Mouse (Mus musculus) embryonic facial prominence, embryonic 15.5 days (tissue): Measurements from ENCODE around the gene Gja4. TPM values are rescaled to one million over a fixed set of nuclear protein-coding genes. Genes with fewer than 3 reads are reported as not detected.
A peak's percentile ranks its signal among the peaks of the same experiment; 100 is the strongest.

Source experiments
- ATAC-seq: fragments of 200-750 bp; cut with Nextera tagmentation; 2 replicates; pipeline ENCODE4 v1.8.0; 2017; ENCODE audit warnings: low read depth, moderate TSS enrichment; ENCODE audit not compliant: insufficient number of reproducible peaks, low FRiP score, low TSS enrichment
- H3K27ac ChIP-seq: fragments of 300-500 bp; sonication (generic); replicated peaks from 2 replicates; pipeline ENCODE4 v1.5.1; 2015; ENCODE audit warnings: mild to moderate bottlenecking, inconsistent platforms
- H3K27me3 ChIP-seq: fragments of 300-500 bp; sonication (generic); 2 replicates; pipeline ENCODE4 v1.6.1; 2015; ENCODE audit warnings: inconsistent platforms
- H3K36me3 ChIP-seq: fragments of 300-500 bp; sonication (generic); 2 replicates; pipeline ENCODE4 v1.6.1; 2015; ENCODE audit warnings: mild to moderate bottlenecking, inconsistent platforms
- H3K4me1 ChIP-seq: fragments of 300-500 bp; sonication (generic); 2 replicates; pipeline ENCODE4 v1.6.1; 2015; ENCODE audit warnings: inconsistent platforms
- H3K4me2 ChIP-seq: fragments of 300-500 bp; sonication (generic); replicated peaks from 2 replicates; pipeline ENCODE4 v1.6.1; 2015; ENCODE audit warnings: mild to moderate bottlenecking, inconsistent platforms
- H3K4me3 ChIP-seq: fragments of 300-500 bp; sonication (generic); replicated peaks from 2 replicates; pipeline ENCODE4 v1.5.1; 2015; ENCODE audit warnings: mild to moderate bottlenecking, inconsistent platforms
- H3K9ac ChIP-seq: fragments of 300-500 bp; sonication (generic); 2 replicates; pipeline ENCODE4 v1.6.1; 2015; ENCODE audit warnings: inconsistent platforms
- H3K9me3 ChIP-seq: fragments of 300-500 bp; sonication (generic); replicated peaks from 2 replicates; pipeline ENCODE4 v1.6.1; 2016; ENCODE audit warnings: inconsistent platforms
- WGBS: fragments of 180-500 bp; shearing (Covaris S2); methylation state at CpG from one replicate; pipeline ENCODE4 v1.1.7; 2015; 5-methylcytosine and 5-hydroxymethylcytosine counted together
- polyA plus RNA-seq: library from polyadenylated mRNA; unstranded; fragments of >200 nt; fragmentation: Nextera tagmentation; extraction: Ambion mirVana; gene quantifications from 2 replicates; pipeline ENCODE4 v1.2.1, GENCODE M21; 2015

Gja4 gene
- 17.7 and 17.8 TPM in 2 replicates for polyA plus RNA-seq

DNA sequence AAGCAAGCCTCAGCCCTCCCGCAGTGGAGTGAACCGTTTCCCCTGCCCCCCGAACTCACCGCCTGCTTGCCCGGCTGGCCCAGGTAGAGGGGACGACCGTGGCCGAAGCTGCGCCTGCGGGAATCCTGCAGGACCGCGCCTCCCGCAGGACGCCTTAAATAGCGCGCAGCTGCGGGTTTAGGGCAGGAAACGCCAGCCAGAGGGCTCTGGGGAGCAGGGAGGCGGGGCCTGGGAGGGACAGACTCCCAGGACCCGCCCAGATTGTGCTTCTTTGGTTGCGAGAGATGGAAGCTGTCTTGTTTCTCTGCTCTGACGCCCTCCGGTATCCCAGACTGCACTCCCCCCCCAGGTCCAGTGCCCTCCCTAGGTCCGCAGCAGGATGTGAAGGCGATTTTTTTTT lies at the start of gene Gja4:
Gja4 (minus strand) TSS at position 179 of the 400 bp plus-strand sequence.
- Histone ChIP-seq H3K9ac (peak within 1 kb of the TSS; percentile 39), H3K4me1 (peaks cover 19% of the 10 kb centered on the region), H3K27me3 (peaks cover 16% of the 10 kb centered on the region; the same call in 1 of the 2 replicates), H3K27ac (no peak within 1 kb of the TSS), H3K4me3 (peak within 1 kb of the TSS; percentile 52), H3K9me3 (no peaks in the 10 kb centered on the region), H3K36me3 (no peaks in the 10 kb centered on the region), H3K4me2 (peak within 1 kb of the TSS; percentile 95)
- WGBS, result 0% methylated on average over 25 of the region's 25 CpGs
- ATAC-seq, result peak; percentile 73

DNA sequence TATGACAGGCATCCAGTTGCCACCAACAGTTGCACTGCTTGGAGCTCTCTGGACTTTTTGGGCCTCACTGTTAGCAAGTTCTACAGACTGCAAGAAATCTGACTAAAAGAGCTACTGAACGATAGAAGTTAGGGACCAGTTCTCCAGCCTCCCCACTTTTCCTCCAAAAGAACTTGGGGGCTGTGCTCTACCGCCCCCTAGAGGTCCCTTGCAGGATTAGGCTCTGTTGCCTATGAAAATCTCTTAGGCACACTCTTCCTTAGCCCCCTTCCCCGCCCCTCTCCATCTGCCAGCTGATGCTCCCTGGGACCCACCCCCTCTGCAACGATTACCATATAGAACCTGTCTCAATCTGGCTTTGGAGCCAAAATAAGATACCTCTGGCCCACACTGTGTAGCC lies 49.5 kb upstream of the Gja4 start:
- no peak for ATAC-seq
- 67% methylated on average over 4 of the region's 4 CpGs for WGBS

DNA sequence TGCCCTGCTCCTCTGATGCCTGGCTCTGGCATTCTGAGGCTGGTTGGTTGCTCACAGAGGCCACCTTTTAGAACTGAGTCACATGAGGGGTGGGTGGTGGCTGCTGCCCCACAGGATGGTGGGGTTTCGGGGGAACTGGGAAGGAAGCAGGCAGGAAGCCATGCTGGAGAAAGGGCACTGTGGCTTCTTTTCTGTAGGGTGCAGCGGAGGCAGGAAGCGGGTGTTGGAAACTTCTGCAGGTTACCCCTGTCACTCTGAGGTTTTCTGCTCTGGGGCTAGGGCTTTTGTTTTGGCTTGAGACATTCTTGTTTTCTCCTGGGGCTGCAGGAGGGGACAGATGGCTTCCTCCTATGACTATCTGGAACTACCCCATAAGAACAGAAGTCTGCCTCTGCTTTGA lies 48.7 kb upstream of the Gja4 start:
- ATAC-seq, result no peak
- no peaks in the 10 kb centered on the region for H3K9me3 ChIP-seq
- 73% methylated on average over 3 of the region's 3 CpGs for whole genome bisulfite sequencing
- peaks cover 8% of the 10 kb centered on the region; the same call in 1 of the 2 replicates for H3K4me1 ChIP-seq
- H3K27ac ChIP-seq, result no peak overlapping the region
- no peaks in the 10 kb centered on the region for H3K36me3 ChIP-seq
- no peak overlapping the region for H3K4me2 ChIP-seq
- no peak overlapping the region for H3K4me3 ChIP-seq
- no peak overlapping the region for H3K9ac ChIP-seq
- no peaks in the 10 kb centered on the region; the same call in 1 of the 2 replicates for H3K27me3 ChIP-seq

More for the DNA sequence above, 49.5 kb upstream of the Gja4 start:
- H3K9me3 ChIP-seq, result no peaks in the 10 kb centered on the region
- H3K36me3 ChIP-seq, result no peaks in the 10 kb centered on the region
- H3K4me3 ChIP-seq, result no peak overlapping the region
- no peak overlapping the region for H3K9ac ChIP-seq
- H3K4me1 ChIP-seq, result 0 out of 2 replicates have a peak, but pooled peaks cover under 1% of the 10 kb centered on the region
- no peak overlapping the region for H3K4me2 ChIP-seq
- H3K27ac ChIP-seq, result no peak overlapping the region
- no peaks in the 10 kb centered on the region; the same call in 1 of the 2 replicates for H3K27me3 ChIP-seq

DNA sequence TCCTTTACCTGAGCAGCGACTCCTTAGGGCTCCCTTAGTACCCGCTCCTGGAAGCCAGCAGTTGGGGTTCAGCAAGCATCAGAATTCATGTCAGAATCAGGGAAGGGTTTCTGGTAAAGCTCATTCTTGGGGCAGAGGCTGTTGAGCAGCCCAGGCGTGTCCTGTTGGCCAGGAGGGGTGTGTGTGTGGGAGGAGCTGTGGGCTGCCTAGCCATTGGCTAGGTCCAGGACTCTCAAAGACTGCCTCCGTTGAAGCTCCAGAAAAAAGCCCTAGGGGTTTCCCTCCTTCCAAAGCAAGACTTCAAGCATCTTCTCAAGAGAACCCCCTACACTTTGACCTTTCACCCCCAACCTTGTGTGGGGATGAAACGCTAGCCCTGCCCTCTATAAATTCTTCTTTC lies 44.2 kb upstream of the Gja4 start, which contains the start of gene Gjb5:
Gjb5 (minus strand) TSS at position 164 of the 400 bp plus-strand sequence.
- no peak for ATAC-seq
- H3K36me3 ChIP-seq, result no peaks in the 10 kb centered on the region
- H3K27me3 ChIP-seq, result no peaks in the 10 kb centered on the region; the same call in 1 of the 2 replicates
- H3K9ac ChIP-seq, result no peak within 1 kb of the TSS
- WGBS, result 18% methylated on average over 5 of the region's 5 CpGs
- no peak within 1 kb of the TSS for H3K4me3 ChIP-seq
- H3K9me3 ChIP-seq, result no peaks in the 10 kb centered on the region
- 0 out of 2 replicates have a peak within 1 kb of the TSS, but pooled peaks have one; percentile 2 for H3K4me2 ChIP-seq
- no peak within 1 kb of the TSS for H3K27ac ChIP-seq
- peaks cover 12% of the 10 kb centered on the region for H3K4me1 ChIP-seq

DNA sequence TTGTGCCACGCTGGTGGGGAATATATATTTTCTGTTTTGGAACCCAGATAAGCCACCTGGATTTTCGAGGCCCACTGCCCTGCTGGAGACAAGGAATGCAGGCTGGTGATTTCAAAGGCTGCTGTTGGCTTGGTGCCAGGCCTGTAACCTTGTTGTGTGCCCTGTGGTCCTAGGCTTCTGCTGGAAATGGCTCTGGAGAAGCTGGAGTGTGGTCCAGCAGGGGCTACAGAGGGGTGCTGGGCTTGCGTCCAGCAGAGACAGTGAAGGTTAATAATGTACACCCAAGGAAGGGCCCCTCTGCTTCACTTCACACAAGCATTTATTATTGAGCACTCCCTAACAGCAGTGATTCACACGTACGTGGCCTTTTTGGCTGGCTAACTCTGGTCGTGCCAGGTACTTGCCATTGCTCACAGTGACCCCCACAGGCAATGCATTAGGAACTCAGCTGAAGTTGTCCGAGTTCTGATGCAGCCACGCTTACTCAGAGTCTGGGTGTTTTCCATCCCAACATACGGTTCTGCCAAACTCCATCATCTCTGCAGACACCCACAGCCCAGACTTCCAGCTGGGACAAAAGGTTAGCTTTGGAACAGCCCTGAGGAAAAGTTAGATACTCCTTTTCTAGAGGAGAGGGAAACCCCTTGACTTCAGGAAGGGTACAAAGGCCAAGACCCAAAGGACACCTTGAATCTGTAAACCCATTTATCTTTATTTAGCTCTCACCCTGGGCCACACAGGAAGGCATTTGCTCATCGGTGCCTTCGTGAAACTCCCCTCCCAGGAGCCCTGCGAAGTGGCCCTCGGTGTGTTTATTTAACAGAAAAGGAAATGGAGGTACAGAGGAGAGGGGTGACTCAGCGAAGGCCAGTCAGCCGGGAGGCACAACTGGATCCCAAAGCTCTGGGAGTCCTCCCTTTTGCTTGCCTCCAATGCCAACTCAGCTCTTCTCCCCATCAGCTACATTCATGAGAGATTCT lies 41.0 kb upstream of the Gja4 start:
- H3K4me1 ChIP-seq, result peaks cover 12% of the 10 kb centered on the region
- 70% methylated on average over 15 of the region's 15 CpGs for WGBS
- no peak overlapping the region for H3K27ac ChIP-seq
- ATAC-seq, result no peak
- H3K27me3 ChIP-seq, result no peaks in the 10 kb centered on the region; the same call in 1 of the 2 replicates
- H3K9ac ChIP-seq, result no peak overlapping the region
- no peak overlapping the region for H3K4me3 ChIP-seq
- H3K36me3 ChIP-seq, result no peaks in the 10 kb centered on the region
- no peaks in the 10 kb centered on the region for H3K9me3 ChIP-seq
- H3K4me2 ChIP-seq, result no peak overlapping the region

DNA sequence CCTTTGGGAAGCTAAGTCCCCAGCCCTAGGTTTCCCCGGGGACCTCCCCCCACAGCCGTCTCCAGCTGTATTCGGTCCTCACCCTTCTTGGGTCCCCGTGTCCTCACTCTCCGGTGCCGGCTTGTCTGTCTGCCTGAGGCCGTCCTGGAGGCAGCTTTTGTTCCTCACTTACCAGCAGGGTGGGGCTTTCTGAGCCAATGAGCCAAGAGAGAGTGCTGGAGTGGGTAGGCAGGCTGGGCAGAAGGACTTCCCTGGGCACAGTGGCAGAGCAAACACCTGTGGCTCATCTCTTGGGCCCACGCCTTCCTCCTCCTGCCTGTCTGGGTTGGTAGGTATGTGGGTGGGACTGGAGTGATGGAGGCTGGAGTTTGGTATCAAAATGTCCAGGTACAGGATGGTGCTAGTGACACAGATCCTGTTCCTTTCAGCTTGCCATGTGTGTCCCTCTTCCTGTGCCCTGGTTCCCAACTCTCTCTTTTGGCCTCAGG lies 40.2 kb upstream of the Gja4 start, which contains the start of gene Gjb4:
Gjb4 (minus strand) TSS at position 131 of the 488 bp plus-strand sequence.
- H3K4me1 ChIP-seq, result peaks cover 12% of the 10 kb centered on the region
- ATAC-seq, result no peak
- WGBS, result 23% methylated on average over 8 of the region's 8 CpGs

DNA sequence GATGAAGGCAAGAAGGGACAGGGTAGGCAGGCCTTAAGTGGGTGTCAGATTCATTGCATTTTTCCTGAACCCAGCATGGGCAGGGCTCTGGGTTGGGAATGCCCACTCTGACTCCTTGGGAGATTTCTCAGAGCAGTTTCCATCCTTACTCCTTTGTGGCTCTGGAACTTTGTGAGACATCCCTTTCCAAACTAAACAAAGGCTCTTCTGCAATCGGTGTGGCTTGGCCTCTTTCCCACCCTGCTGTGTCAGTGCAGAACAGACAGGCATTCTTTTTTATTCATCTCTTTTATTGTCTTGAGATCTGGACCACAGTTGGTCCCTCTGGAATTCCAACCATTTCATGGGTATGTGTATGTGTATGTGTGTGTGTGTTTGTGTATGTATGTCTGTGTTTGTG lies 38.8 kb upstream of the Gja4 start:
- no peaks in the 10 kb centered on the region for H3K9me3 ChIP-seq
- no peak overlapping the region for H3K9ac ChIP-seq
- no peaks in the 10 kb centered on the region for H3K27me3 ChIP-seq
- no peak for ATAC-seq
- no peaks in the 10 kb centered on the region for H3K36me3 ChIP-seq
- no peak overlapping the region for H3K4me2 ChIP-seq
- no peak overlapping the region for H3K27ac ChIP-seq
- 27% methylated on average over 1 of the region's 1 CpGs for WGBS
- H3K4me3 ChIP-seq, result no peak overlapping the region
- H3K4me1 ChIP-seq, result peaks cover 4% of the 10 kb centered on the region

More for the DNA sequence above, 40.2 kb upstream of the Gja4 start, which contains the start of gene Gjb4:
- H3K36me3 ChIP-seq, result no peaks in the 10 kb centered on the region
- H3K27ac ChIP-seq, result no peak within 1 kb of the TSS
- H3K4me2 ChIP-seq, result no peak within 1 kb of the TSS
- no peak within 1 kb of the TSS for H3K9ac ChIP-seq
- no peak within 1 kb of the TSS for H3K4me3 ChIP-seq
- no peaks in the 10 kb centered on the region; the same call in 1 of the 2 replicates for H3K27me3 ChIP-seq
- H3K9me3 ChIP-seq, result no peaks in the 10 kb centered on the region

DNA sequence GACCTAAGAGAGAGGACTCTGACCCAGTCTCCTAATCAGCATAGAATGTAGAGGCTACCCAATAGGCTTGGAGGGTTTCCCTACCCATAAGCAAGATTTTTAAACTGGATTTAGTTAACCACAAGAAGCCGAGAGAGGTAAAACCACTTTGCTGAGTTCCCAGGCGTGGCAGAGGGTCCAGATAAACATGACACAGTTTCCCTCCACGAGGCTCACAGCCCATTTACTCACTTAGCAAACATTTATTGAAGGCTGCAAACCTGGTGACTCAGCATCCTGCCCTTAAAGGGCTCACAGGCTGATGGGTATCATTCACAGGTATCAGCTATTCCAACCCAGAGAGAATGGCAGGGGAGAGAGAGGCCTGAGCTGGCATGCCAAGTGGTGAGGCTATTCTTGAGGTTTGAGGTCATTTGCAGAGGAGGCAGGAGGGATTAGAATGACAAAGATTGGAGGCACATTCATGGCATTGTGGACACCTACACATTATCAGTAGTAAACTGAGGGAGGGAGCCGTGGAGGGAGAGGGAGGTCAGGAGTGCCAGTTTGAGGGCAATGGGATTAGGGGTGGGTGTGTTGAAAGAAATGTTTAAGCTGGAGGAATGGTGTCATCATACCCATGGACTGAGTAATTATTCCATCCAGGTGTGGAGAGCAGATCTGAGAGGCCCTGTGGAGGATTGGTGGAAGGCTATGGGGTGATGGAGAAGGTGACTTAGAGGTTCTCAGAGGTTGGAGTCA lies 35.9 kb upstream of the Gja4 start:
- peaks cover 4% of the 10 kb centered on the region; the same call in 1 of the 2 replicates for H3K4me1 ChIP-seq
- ATAC-seq, result no peak
- H3K27me3 ChIP-seq, result no peaks in the 10 kb centered on the region
- 49% methylated on average over 4 of the region's 4 CpGs for WGBS
- H3K36me3 ChIP-seq, result no peaks in the 10 kb centered on the region
- no peak overlapping the region for H3K4me3 ChIP-seq
- no peak overlapping the region for H3K27ac ChIP-seq
- no peaks in the 10 kb centered on the region for H3K9me3 ChIP-seq
- no peak overlapping the region for H3K4me2 ChIP-seq
- H3K9ac ChIP-seq, result no peak overlapping the region

DNA sequence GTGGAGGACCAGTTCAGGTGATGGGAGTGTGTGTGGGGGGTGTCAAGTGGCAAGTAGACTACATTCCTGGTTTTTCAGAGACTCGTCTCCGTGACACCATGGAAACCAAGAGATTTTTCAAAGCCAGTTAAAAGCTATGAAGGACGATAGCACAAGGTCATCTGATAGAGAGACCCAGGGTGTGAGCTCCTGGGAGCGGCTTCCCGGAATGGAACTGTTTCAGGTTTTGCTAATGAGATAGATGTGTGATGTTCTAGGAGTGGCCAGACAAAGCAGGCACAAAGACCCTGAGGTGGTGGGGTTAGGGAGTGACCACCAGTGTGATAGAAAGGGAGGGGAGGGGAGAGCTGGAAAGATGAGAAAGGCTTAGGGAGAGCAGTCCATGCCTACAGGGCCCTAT lies 31.2 kb upstream of the Gja4 start:
- Histone ChIP-seq H3K4me2 (no peak overlapping the region), H3K9me3 (no peaks in the 10 kb centered on the region), H3K4me3 (no peak overlapping the region), H3K4me1 (no peaks in the 10 kb centered on the region), H3K36me3 (no peaks in the 10 kb centered on the region), H3K27me3 (no peaks in the 10 kb centered on the region), H3K27ac (no peak overlapping the region), H3K9ac (no peak overlapping the region)
- no peak for ATAC-seq
- 84% methylated on average over 5 of the region's 5 CpGs for WGBS

DNA sequence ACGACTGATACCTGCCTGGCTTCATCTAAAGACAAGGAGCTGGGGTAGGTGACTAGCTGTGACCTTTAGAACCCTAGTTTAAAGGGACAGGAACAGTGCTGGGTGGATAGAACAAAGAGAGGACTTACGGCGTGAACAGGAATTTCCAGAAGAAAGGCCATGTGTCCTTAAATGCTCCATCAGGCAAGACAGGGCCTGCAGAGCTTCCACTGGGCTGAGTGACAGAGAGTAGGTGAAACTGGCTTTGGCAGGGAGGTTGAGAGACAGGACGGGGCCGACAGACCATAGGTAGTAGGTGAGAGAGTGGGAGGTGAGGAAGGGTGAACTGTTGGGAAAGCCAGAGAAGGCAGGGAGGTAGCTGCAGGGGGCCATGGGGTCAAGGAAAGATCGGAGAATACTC lies 27.5 kb upstream of the Gja4 start:
- WGBS, result 50% methylated on average over 6 of the region's 6 CpGs
- no peak overlapping the region for H3K4me3 ChIP-seq
- no peaks in the 10 kb centered on the region for H3K9me3 ChIP-seq
- H3K27ac ChIP-seq, result no peak overlapping the region
- H3K36me3 ChIP-seq, result no peaks in the 10 kb centered on the region
- H3K27me3 ChIP-seq, result no peaks in the 10 kb centered on the region
- no peaks in the 10 kb centered on the region for H3K4me1 ChIP-seq
- H3K9ac ChIP-seq, result no peak overlapping the region
- no peak overlapping the region for H3K4me2 ChIP-seq
- ATAC-seq, result no peak

DNA sequence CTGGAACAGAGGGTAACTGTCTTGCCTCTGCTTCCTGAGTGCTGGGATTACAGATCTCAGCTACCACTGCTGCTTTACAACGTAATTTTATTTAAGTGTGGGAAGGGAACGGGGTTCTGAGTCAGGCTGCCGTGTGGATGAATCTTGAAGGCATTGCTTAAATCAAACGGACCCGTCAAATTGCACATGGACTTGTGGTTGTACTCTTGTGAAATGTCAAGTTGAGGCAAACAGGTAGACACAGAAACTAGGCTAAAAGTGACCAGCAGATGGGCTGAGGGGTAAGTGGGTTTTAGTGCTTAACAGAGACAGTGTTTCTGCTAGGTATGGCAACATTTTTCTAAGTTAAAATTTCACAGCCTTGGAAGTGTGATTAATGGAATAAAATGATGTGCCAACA lies 23.8 kb upstream of the Gja4 start:
- no peak overlapping the region for H3K4me2 ChIP-seq
- H3K4me3 ChIP-seq, result no peak overlapping the region
- H3K27ac ChIP-seq, result no peak overlapping the region
- H3K9ac ChIP-seq, result no peak overlapping the region
- no peaks in the 10 kb centered on the region for H3K9me3 ChIP-seq
- WGBS, result 80% methylated on average over 5 of the region's 5 CpGs
- 0 out of 2 replicates have a peak, but pooled peaks cover 2% of the 10 kb centered on the region for H3K4me1 ChIP-seq
- H3K27me3 ChIP-seq, result no peaks in the 10 kb centered on the region
- H3K36me3 ChIP-seq, result no peaks in the 10 kb centered on the region
- no peak for ATAC-seq
